Mouse (Mus musculus) frontal cortex, adult 2 months (tissue): ENCODE results near the gene Prm2. TPM values are rescaled to one million over a fixed set of nuclear protein-coding genes. Genes with fewer than 3 reads are reported as not detected.

Experiments used
- polyA plus RNA-seq: library from polyadenylated mRNA; depleted of rRNA; stranded (reverse); fragments of >200 nt; gene quantifications from 2 replicates; pipeline ENCODE4 v1.2.3, GENCODE M21; 2012; rRNA removed

The Prm2 gene
- polyA plus RNA-seq, 1 experiment, result not detected

Other genes with a start within 250 kb of the Prm2 start
- 0.88 and 1.2 TPM in 2 replicates for gene Socs1, start 10.6 kb downstream of the Prm2 start, polyA plus RNA-seq
- not detected in 2 replicates for gene Tnp2, start 7.5 kb downstream of the Prm2 start, polyA plus RNA-seq
- not detected in 2 replicates for gene Prm3, start 5.2 kb downstream of the Prm2 start, polyA plus RNA-seq
- gene Prm1, start 9.7 kb upstream of the Prm2 start, polyA plus RNA-seq, result not detected in 2 replicates
- not detected in 2 replicates for gene Gm11172, start 16.8 kb upstream of the Prm2 start, polyA plus RNA-seq
- gene Rmi2, start 38.9 kb upstream of the Prm2 start, polyA plus RNA-seq, result 0.16 and 0.19 TPM in 2 replicates